Mouse (Mus musculus) adrenal gland, adult 8-10 months (tissue): ENCODE results near the gene Gpx7. TPM values are rescaled to one million over a fixed set of nuclear protein-coding genes. Genes with fewer than 3 reads are reported as not detected.

Source experiments
- DNase-seq: peaks from one replicate; pipeline ENCODE4 v3.0.0; 2022
- total RNA-seq, 4 experiments: library from RNA; stranded (reverse); gene quantifications; 2 replicates each; pipeline ENCODE4 v1.2.4; 2022

Gene Gpx7
- 1 to 10 TPM; 5.5 to 8.7 (median 7.0) TPM for total RNA-seq

- DNase-seq: no peak
Observed at GRCm38 (mm10) chr4:108406861-108407401, at the start of gene Gpx7. Gpx7 (minus strand) TSS chr4:108406961.

- DNase-seq: no peak
Observed at GRCm38 (mm10) chr4:108456028-108456427, 49.3 kb upstream of the Gpx7 start.

- DNase-seq: no peak
Observed at GRCm38 (mm10) chr4:108448091-108448490, 41.3 kb upstream of the Gpx7 start.

- DNase-seq: no peak
Observed at GRCm38 (mm10) chr4:108438082-108438840, 31.5 kb upstream of the Gpx7 start.

- DNase-seq: no peak
Observed at GRCm38 (mm10) chr4:108436225-108436624, 29.5 kb upstream of the Gpx7 start.

- DNase-seq: no peak
Observed at GRCm38 (mm10) chr4:108435646-108436045, 28.9 kb upstream of the Gpx7 start.

GRCm38 (mm10) chr4:108434781-108435180 is 28.0 kb upstream of the Gpx7 start:
- no peak for DNase-seq

- DNase-seq: no peak
Observed at GRCm38 (mm10) chr4:108434221-108434620, 27.5 kb upstream of the Gpx7 start.

- DNase-seq: no peak
Observed at GRCm38 (mm10) chr4:108433341-108433740, 26.6 kb upstream of the Gpx7 start.

- DNase-seq: no peak
Observed at GRCm38 (mm10) chr4:108431561-108431936, 24.8 kb upstream of the Gpx7 start.

- DNase-seq: no peak
Observed at GRCm38 (mm10) chr4:108430656-108431560, 24.1 kb upstream of the Gpx7 start.

- DNase-seq: no peak
Observed at GRCm38 (mm10) chr4:108428341-108428721, 21.6 kb upstream of the Gpx7 start.

GRCm38 (mm10) chr4:108427719-108428340 is 21.1 kb upstream of the Gpx7 start:
- DNase-seq: no peak

- DNase-seq: no peak
Observed at GRCm38 (mm10) chr4:108424587-108424986, 17.8 kb upstream of the Gpx7 start.

GRCm38 (mm10) chr4:108407621-108408020 is 860 bp upstream of the Gpx7 start:
- DNase-seq: no peak

GRCm38 (mm10) chr4:108406138-108406860 is 462 bp downstream of the Gpx7 start:
- peak; percentile 50 for DNase-seq

GRCm38 (mm10) chr4:108405766-108406137 is 1.0 kb downstream of the Gpx7 start:
- DNase-seq: no peak

GRCm38 (mm10) chr4:108403861-108404635 is 2.7 kb downstream of the Gpx7 start:
- no peak for DNase-seq

- no peak for DNase-seq
Observed at GRCm38 (mm10) chr4:108400395-108400794, 6.4 kb downstream of the Gpx7 start.

GRCm38 (mm10) chr4:108394236-108394635 is 12.5 kb downstream of the Gpx7 start:
- DNase-seq: no peak

- no peak for DNase-seq
Observed at GRCm38 (mm10) chr4:108392558-108392957, 14.2 kb downstream of the Gpx7 start.
